Mouse (Mus musculus) right cerebral cortex, adult 2 months (tissue): ENCODE measurements around the gene Alox5ap.
A peak's percentile ranks its signal among the peaks of the same experiment; 100 is the strongest.

ENCODE experiments used
- DNase-seq, 2 experiments: peaks; one replicate each; pipeline ENCODE4 v3.0.0; 2021 to 2022; ENCODE audit warnings: low spot score in 2 of 2

Alox5ap gene

DNA sequence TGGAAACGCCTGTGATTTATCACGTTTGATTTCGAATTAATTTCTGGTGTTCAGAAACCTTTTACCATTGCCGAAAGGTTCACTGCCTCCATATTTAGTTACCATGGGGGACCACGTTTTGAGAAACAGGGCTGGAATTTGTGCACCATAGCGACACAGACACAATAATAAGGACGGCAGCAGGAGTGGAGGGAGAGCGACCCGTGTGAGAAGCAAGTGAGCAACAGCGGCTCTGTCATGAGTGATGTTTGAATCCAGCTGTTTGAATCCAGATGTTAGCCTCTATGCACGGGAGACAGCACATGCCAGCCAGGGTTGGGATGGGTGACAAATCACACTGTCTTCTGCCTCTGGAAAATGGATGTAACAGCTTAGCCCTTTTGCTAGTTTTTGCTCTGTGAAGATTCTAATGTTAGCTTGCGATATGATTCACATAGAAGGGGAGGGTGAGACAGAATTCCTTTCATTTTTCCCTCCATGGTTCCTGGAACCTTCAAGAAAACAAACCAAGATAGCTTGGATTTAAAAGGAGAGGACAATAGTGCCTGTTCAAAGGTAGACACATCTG, 50.0 kb downstream of the Alox5ap start:
- no peak for DNase-seq

DNA sequence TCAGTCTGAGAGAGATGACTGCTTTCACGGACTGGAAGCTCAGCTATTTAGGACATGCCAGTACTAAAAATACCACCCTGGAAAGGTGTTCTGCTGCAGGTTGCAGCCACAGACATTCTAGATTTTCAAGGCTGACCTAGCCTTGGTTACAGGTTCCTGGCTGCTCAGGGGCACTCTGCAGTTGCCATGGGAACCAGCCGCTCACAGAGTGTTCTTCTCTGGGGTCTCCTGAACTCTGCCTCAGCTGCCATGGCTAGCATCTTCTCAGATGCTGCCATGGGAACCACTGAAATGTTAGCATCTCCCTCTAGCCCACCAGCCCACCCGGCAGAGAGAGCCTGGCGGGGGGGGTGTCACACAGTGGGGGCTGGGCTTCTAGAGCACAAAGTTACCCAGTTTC, 52.4 kb downstream of the Alox5ap start:
- no peak for DNase-seq

DNA sequence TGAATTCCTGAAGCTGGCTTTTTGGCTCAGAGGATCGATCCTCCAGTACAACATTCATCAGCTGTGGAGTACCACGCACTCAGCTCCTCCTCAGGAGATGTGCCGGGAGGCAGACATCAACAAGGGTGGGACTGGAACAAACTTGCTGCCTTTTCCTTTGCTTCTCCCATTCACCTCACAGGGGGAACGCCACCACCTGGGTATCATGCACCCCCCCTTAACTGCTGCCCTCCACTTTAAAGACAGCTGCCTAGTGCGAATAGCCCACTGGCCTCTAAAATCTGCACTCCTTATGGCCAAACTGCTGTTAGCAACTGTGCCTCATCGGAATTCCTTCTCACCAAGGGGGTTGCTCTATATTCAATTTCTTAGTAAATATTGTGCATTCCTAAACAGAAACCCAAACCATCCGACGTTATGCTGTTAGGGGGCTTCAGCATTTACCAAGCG, 55.3 kb downstream of the Alox5ap start:
- DNase-seq: no peak

DNA sequence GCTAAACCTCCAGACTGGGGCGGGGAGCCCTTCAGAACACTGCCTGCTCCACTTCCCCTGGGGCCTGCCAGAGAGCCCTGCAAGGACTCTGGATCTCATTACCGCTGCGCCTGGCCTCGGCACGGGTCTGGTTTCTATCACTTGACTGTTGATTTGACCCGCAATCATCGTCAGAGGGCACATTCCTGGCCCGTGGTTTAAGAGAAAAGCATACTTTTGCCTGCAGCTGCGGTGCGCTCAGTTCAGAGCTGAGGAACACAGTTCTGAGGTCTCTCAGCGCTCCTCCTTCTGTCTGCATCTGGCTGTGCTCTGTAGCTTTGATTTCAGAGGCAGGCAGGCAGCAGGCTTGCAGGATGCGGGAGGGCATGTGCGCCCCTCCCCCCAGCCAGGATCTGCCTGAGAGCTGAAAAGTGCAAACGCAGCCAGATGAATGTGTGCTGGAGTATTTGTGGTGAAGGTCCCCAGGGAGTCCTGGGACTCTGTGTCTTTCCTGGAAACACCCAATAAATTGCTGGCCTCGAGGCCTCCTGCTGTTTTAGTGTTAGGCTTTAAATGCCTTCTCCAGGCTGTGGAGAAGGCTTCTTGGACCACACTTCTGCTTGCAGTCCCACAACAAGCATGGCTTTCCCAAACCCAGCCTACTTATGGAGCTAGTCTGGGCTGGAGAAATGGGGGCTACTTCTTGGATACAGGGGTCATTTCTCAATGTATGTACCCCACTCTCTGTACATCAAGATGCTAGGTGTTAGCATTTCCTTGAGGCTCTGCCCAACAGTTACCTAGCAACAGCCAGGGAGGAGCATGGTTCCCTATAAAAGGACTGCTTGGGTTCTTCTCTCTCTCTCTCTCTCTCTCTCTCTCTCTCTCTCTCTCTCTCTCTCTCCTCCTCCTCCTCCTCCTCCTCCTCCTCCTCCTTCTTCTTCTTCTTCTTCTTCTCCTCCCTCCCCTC, 56.2 kb downstream of the Alox5ap start:
- peak; percentile 64 to 74 for DNase-seq

DNA sequence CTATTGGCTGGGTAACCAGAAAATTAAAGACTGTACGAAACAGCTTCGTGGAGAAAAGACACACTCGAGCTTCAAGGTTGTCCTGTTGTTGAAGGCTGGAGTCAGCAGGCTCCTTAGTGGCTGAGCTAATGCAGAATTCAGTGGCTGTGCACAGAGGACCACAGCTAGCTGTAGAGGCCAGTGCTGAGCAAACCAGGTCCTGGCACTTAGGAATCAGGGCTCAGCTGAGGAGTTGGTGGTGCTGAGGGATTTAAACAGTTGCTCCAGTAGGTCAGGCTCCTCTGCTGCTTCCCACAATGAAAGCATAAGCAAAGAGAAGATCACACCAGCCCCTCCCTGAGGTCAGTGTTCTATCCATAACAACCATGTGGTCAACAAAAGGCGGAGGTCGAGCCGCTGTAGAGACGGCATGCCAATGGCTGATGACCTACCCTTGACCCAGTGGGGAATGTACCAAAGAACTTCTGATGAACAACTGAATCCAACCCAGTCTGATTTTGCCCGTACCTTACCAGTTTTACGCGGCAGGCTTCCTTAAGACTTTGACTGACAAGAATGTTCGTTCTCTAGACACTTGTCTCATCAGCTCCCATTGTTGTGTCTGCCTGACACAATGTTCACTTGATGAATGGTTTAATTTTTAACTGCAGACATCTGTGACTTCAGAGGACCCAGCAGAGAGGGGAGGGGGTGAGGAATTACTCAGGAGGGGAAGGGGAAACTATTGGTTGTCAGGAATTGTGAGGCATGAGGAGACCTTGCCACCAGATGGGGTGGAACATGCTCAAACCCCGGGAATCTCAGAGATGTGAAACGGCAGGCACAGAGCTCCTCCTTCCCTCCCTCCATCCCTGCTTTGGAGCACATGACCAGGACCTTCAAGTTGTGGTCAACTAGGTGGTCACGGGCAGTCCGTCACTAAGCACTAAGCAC, 57.6 kb downstream of the Alox5ap start:
- no peak for DNase-seq

DNA sequence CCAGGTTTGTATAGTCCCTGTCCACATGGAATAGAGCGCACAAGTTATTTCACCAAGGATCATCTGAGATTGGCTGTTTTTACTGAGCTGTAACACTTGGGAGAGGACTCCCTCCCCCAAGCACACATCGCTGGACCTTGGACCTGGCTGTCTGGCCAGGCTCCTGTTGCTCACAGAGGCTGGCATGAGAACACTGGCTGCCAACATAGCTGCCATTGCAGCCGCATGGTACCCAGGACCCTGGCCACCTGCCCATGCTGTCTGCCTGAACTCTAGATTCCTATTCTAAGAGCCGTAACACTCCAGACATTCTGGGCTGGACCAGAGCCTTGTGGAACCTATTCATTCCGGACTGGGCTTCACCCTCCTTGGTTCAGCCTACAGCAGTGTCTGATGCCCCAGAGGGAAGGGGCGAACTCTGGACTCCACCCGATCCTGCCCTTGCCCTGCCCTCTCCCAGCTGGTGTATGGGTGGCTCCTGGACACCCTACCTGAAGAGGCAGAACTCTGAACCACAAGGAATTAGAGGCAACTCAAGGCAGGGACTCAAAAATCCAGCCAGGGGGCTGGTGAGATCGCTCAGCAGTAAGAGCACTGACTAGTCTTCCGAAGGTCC, 58.5 kb downstream of the Alox5ap start:
- no peak for DNase-seq

DNA sequence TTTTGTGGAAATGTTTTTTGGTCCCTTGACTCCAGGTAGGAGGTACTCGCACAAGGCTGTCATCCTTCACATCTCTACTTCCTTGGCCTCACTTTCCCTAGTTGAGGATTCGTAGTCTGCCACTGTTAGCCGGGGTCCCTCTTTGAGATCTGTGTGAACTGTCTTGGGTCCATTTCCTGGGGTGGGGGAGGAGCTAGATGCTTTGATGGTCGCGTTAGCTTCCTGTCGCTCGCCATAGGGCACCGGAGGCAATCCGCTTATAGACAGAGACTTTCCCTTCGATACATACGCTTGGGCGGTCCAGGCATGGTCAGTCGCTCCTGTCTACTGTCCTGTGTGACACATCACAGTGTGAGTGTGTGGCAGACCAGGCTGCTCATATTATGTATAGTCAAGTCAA, 60.2 kb downstream of the Alox5ap start:
- DNase-seq: no peak

DNA sequence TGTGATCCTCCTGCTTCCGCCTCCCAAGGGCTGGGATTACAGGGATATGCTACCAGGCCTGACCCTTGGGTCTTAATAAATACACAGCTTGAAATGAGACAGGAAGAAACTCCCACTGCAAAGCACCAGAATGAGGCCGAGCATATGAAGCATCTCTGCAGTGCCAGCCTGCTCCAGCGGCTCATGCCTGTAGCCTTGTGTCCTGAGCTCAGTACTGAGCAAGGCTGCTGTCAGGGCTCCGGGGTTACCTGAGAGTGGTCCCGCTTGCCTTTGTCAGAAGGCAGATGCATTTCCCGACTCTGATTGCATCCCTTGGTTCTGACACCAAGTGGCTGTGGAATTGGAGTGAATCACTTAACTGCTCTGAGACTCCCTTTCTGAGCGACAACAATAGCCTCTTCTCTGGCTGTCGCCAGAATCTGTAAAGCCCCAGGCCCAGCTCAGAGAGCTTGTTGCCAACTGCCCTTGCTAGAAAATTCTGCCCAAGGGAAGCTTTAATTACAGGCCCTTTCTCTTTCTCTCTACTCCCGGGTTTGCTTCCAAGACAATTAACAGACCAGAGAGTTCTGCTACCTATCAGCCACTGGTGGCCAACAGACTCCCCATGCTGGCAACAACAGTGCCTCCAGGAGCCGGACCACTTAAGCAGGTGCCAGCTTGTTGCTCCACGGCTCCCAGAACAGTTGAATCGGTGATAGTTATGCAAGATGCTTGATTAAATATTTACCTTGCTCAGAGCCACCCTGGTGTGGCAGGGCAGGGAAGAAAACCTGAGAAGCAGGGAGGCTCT, 64.7 kb downstream of the Alox5ap start:
- DNase-seq: no peak

DNA sequence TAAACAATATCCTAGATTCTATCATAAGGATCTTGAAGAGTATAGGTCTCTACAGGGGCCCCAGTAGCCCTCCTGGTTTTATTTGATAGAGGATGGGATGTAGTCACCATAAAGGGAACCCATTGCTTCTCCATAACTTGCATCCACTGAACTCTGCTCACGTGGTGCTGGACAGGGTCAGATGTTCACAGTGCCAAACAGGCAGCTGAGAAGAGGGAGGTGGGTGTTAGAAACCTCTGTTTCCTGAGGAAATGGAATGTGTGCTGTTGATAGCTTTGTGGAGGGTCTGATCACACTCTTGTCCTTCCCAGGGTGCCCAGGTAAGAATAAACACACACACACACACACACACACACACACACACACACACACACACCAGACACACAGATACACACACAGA, 66.0 kb downstream of the Alox5ap start:
- DNase-seq: no peak

DNA sequence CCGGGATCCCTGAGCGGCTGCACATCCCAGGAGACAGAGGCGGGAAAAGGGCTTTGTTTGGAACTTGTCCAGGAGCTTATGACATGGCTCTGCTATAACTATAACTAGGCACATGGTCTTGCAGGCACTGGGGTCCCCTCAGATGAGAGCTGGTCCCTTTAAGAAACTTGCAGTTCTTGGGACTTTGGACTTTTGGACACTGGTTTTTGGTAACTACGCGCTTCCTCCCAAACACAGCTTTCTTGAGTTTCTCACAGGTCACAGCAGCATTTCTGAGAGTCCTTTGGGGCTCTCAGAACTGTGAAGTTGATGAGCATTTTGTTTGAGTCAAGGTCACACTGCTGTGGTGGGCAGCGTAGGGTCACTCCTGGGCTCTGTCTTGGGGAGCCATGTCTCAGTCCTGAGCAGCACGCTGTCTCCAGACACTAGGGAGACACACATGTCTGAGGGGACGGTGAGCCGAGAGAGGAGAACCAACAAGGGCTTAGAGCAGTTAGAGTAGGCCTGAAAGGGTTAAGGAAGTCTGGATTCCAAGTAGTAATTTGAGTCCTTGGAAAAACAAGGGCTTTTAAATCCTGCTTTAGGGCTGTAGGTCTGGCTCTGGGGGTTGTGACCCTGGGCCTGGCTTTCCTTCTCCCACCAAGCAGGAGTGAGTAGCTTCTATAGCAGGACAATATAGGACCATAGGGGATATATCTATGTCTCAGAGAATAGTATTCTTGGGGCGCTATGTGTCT, 67.0 kb downstream of the Alox5ap start:
- DNase-seq: no peak

DNA sequence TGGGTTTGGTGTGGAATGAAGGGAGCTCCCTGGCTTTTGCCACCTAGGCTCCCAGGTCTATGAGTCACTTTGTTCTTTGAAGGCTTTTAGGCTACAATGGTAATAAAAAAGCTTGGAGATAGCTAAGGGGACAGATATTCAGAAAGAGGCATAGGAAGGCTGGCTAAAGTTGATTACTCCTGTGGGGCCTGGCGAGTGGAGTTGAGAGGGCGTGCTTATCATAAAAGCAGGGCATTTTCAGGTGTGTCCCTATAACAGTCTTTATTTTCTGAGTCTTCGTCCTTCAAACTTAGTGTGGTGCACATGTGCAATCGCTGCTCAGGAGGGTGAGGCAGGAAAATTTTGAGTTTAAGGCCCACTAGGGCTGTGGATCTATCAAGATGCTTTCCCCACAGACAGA, 68.2 kb downstream of the Alox5ap start:
- no peak for DNase-seq

DNA sequence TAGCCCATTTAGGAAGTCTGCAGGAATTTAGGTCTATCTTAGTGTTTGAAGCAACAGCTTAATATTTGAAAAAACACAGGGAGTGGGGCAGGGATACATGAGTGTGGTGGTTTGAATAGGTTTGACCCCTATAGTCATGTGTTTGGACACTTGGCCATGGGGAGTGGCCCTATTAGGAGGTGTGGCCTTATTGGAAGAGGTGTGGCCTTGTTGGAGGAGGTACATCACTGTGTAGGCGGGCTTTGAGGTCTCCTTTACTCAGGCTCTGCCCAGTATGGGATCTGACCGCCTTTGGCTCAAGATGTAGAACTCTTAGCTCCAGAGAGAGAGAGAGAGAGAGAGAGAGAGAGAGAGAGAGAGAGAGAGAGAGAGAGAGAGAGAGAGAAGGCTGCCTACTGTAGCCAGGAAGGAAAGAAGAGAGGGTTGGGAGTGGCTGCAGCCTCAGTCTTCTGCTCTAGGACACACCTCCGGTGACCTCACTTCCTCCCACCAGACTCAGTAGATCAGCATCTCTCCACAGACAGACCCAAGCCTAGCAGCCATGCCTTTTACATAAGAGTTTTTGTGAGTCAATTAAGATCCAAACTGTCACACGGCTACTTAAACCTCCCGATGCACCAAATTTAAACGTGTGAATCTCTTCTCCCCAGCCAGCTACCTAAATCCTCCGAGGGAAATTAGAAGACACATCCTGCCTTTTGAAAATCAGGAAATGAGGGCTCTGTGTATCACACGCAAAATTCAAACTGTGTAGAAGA, 69.6 kb downstream of the Alox5ap start:
- peak in 1 of 2 experiments; percentile 56 for DNase-seq

DNA sequence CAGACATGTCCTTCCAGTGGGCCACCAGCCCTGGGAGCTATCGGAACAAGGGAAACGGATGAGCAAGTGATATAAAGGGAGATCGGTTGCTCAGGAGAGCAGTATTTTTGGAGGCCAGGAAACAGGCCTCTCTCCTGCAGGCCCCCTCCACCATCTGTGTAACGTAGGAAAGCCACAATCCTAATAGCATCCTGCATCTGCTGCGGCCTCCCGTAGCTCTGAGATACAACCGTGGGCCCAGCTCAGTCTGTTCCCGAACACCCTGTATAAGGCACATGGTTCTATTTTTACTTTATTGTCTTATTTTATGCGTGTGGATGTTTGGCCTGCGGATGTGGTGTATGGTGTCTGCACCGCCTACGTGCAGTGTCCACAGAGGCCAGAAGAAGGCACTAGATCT, 70.4 kb downstream of the Alox5ap start:
- no peak for DNase-seq

DNA sequence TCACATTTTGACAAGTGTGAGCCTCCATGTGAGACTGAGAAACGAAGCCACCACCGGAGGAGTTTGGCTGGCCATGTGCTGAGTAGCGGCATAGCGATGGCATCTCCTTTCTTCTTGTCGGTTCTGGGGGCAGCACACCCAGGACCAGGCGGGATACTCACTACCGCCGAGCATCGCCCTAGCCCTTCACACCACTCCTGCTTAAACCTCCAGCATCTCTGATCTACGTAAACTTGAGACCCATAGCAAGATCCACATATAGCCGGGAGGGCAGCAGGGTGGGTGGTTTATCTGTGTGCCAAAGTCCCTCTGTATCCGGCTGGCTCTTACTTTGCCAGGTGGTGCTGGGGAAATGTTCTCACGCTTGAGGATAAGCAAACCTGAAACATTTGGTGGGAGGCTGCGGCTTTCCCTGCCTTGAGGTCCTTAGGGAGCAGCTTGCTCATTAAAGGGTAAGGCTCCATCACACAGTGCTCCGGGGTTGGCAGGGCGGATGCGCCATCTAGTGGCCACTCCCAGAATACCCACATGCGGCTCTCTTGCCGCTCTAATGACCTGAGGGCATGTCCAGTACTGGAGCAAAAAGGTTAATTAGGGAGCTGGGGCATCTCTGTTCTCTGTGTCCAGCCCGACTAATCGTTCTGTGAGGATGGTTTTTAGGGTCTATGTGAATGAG, 71.1 kb downstream of the Alox5ap start:
- peak; percentile 86 to 87 for DNase-seq

DNA sequence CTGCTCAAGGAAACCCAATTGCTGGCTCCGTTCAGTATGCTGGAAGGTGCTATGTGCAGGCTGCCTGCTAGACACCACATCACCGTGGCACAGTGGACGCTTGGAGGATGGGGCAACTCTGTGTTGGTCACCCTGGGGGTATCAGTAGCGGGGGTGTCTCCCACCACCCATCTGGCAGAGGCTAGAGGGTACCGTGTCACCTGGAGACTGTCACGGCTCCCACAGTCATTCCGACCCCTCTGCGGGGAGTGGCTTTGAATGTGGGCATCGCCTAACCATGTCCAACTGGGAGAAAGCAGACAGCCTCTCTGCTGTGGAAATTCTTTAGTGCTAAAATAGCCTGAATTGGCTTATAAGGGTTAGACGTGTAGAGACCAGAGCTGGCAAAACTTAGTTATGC, 72.6 kb downstream of the Alox5ap start:
- DNase-seq: no peak
